Mouse (Mus musculus) heart, postnatal 0 days (tissue): ENCODE data around the gene Slc4a11.

Experiments used
- CTCF ChIP-seq: IDR thresholded peaks from 2 replicates; pipeline ENCODE4 v1.5.1; 2016; ENCODE audit warnings: antibody characterized with exemption, control low read depth, low read depth
- EP300 ChIP-seq: IDR thresholded peaks from 2 replicates; pipeline ENCODE4 v1.6.1; 2016; ENCODE audit warnings: antibody characterized with exemption, low read depth

DNA sequence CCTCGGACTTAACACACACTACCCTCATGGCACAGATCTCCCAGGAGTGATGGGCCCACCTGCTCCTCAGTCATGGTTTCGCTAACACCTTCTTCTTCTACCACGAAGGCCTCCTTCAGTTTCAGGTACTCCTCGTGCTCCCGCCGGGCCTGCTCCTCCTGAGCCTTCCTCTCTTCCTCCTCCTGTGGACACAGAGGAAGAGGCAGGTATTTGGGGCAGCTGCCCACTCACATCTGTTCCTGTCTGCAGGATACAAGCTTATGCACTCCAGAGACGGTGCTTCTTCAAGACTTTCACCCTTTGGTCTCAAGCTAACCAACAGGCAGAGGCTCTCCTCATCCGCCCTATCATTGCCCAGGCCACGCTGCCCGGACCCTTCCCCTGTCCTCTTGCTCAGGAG, 38.8 kb downstream of the Slc4a11 start:
- TF ChIP-seq EP300 (no peak), CTCF (no peak)
